Mouse (Mus musculus): ENCODE measurements around the gene Gpbp1l1. TPM values are rescaled to one million over a fixed set of nuclear protein-coding genes. Genes with fewer than 3 reads are reported as not detected.

Gene Gpbp1l1
- total RNA-seq (2012; rRNA removed) (31.3 and 34.2 TPM in 2 replicates), total RNA-seq (2014; rRNA removed) (39.1 and 60.2 TPM in 2 replicates), polyA plus RNA-seq (2012; ENCODE audit: insufficient read length, low read depth) (28.4 and 34.7 TPM in 2 replicates)

DNA sequence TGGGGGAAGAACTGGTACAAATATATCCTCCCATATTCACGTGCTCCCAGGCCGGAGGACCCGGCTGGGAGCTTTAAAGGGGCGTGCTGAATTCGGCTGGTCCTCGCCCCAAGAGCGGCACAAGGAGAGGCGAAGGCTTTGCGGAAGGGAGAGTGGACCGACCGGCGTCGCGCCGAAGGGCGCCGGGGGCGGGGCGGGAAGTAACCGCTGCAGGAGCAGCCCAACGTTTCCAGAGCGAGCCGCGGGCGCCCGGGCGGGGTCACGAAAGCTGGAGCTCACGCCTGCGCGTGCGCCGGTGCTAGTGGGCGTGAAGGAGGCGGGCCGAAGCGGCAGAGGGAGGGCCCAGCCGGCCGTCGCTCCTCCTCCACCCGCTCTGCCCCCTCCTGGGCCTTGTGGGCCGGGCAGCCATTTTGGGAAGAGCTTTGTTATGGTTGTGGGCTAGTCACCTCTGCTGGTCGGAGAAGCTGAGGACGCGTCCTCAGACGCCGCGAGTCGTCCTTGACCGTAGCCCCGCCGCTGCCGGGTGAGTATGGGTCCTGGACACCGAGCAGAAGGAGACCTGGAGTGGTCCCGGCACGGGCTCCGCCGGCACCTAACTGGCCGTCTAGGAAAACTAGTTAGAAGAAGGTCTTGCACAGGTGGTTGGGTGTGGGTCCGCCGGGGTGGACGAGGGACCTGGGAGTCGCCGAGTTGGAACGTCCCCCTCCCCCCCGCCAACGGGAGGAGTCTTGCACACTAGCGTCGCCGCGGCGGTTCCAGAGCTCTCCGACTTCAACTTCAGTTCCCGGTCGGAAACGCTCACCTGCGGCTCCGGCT is at the start of gene Gpbp1l1:
Gene Gpbp1l1 (plus strand): TSS at position 353 of the 816 bp plus-strand sequence.
- dilution Hi-C loops (cut with MboI; ENCODE audit: extremely low pct_ligation_motif_present, extremely low pct_unique_long_range_greater_than_20kb, low sequenced_read_pairs) = no loop called here
- H3K27ac ChIP-seq (ENCODE audit: insufficient read depth, low read depth) = peak within 1 kb of the TSS; percentile 84
- TF ChIP-seq SMC3 (IDR thresholded peaks at IDR 0.05; ENCODE audit: low read depth, low read length) (no peak), ELF1 (IDR thresholded peaks at IDR 0.05; ENCODE audit: low read depth, low read length) (peak; percentile 77), EP300 (IDR thresholded peaks at IDR 0.05; ENCODE audit: low read length) (no peak), NELFE (IDR thresholded peaks at IDR 0.05; ENCODE audit: low read depth, low read length) (peak; percentile 70), TCF12 (IDR thresholded peaks at IDR 0.05; ENCODE audit: low read depth, low read length) (peak; percentile 65; the same call in 1 of the 2 replicates), CHD1 (IDR thresholded peaks at IDR 0.05; ENCODE audit: low read depth, low read length) (peak; percentile 73; the same call in 1 of the 2 replicates), GABPA (IDR thresholded peaks at IDR 0.05; ENCODE audit: insufficient replicate concordance, low read depth, low read length) (no peak), ZKSCAN1 (IDR thresholded peaks at IDR 0.05; ENCODE audit: borderline replicate concordance, low read depth, low read length) (no peak), KAT2A (IDR thresholded peaks at IDR 0.05; ENCODE audit: insufficient replicate concordance, low read length) (no peak), MEF2A (IDR thresholded peaks at IDR 0.05; ENCODE audit: borderline replicate concordance, low read depth, low read length) (peak; percentile 31; the same call in 1 of the 2 replicates), USF2 (conservative IDR thresholded peaks at IDR 0.05; ENCODE audit: low read depth, low read length) (no peak), UBTF (IDR thresholded peaks at IDR 0.05; ENCODE audit: low read depth, low read length) (no peak; the same call in 1 of the 2 replicates), TBP (conservative IDR thresholded peaks at IDR 0.05; ENCODE audit: low read depth, low read length) (no peak), MXI1 (IDR thresholded peaks at IDR 0.05; ENCODE audit: low read depth, low read length) (peak; percentile 86), JUN (IDR thresholded peaks at IDR 0.05; ENCODE audit: insufficient read depth, low read depth, low read length) (no peak), CHD2 (IDR thresholded peaks at IDR 0.05; ENCODE audit: low read length) (0 out of 2 replicates have a peak, but pooled peaks have one; percentile 18), RCOR1 (conservative IDR thresholded peaks at IDR 0.05; ENCODE audit: low read depth, low read length) (no peak; the same call in 1 of the 2 replicates), ZNF384 (IDR thresholded peaks at IDR 0.05; ENCODE audit: low read depth, low read length) (no peak), MAZ (IDR thresholded peaks at IDR 0.05; ENCODE audit: low read depth, low read length) (peak; percentile 94), RAD21 (IDR thresholded peaks at IDR 0.05; ENCODE audit: low read depth, low read length) (no peak), PAX5 (IDR thresholded peaks at IDR 0.05; ENCODE audit: low read length) (no peak), POLR2AphosphoS2 (IDR thresholded peaks at IDR 0.05; ENCODE audit: low read depth, low read length) (peak; percentile 80), NRF1 (IDR thresholded peaks at IDR 0.05; ENCODE audit: low read depth, low read length) (peak; percentile 92), MYC (IDR thresholded peaks at IDR 0.05; ENCODE audit: low read depth, low read length) (peak; percentile 7; the same call in 1 of the 2 replicates), POLR2A (IDR thresholded peaks at IDR 0.05; ENCODE audit: low read depth, low read length) (peak; percentile 80), ZC3H11A (IDR thresholded peaks at IDR 0.05; ENCODE audit: low read depth, low read length) (no peak), E2F4 (IDR thresholded peaks at IDR 0.05; ENCODE audit: insufficient replicate concordance, low read depth, low read length) (0 out of 2 replicates have a peak, but pooled peaks have one; percentile 29), ZMIZ1 (IDR thresholded peaks at IDR 0.05; ENCODE audit: low read depth, low read length) (peak; percentile 77), ETS1 (conservative IDR thresholded peaks at IDR 0.05; ENCODE audit: low read depth, low read length) (no peak), CTCF (conservative IDR thresholded peaks at IDR 0.05 in 1 of 2, IDR thresholded peaks at IDR 0.05 in 1 of 2; ENCODE audit: low read depth in 2 of 2, low read length in 2 of 2) (no peak), JUND (conservative IDR thresholded peaks at IDR 0.05; ENCODE audit: low read depth, low read length) (no peak), MAX (IDR thresholded peaks at IDR 0.05; ENCODE audit: low read length) (peak; percentile 76; the same call in 1 of the 2 replicates), SIN3A (IDR thresholded peaks at IDR 0.05; ENCODE audit: low read length) (no peak; the same call in none of the 2 replicates), MAFK (IDR thresholded peaks at IDR 0.05; ENCODE audit: insufficient replicate concordance, low read length) (no peak), IRF4 (IDR thresholded peaks at IDR 0.05; ENCODE audit: low read depth, low read length) (peak; percentile 23), BHLHE40 (IDR thresholded peaks at IDR 0.05; ENCODE audit: low read depth, low read length) (peak; percentile 62; the same call in 1 of the 2 replicates), USF1 (IDR thresholded peaks at IDR 0.05; ENCODE audit: low read depth, low read length) (no peak)

More for the DNA sequence above, at the start of gene Gpbp1l1:
- peak within 1 kb of the TSS; percentile 90 for H3K9ac ChIP-seq (ENCODE audit: insufficient read depth, low read depth)
- H3K36me3 ChIP-seq (replicated peaks in 1 of 2; ENCODE audit: control insufficient read depth in 1 of 2, insufficient read depth in 1 of 2, low read length in 1 of 2) = peaks cover 10 to 27% of the 10 kb centered on the region in 2 experiments
- no peaks in the 10 kb centered on the region for H3K9me3 ChIP-seq (replicated peaks; ENCODE audit: low read length)
- in situ Hi-C loops (cut with MboI; ENCODE audit: low pct_ligation_motif_present, low pct_unique_long_range_greater_than_20kb, low sequenced_read_pairs) = no loop called here
- H3K4me3 ChIP-seq (replicated peaks in 1 of 3; ENCODE audit: low read depth in 2 of 3, low read length in 2 of 3, poor library complexity in 1 of 3) = peak within 1 kb of the TSS; percentile 82 to 99 (median 93)
- DNase-seq (ENCODE audit: extremely low read depth) = peak; percentile 91
- H3K4me1 ChIP-seq (ENCODE audit: control insufficient read depth in 1 of 2, insufficient read depth in 2 of 2) = peaks cover 0 to 18% of the 10 kb centered on the region in 2 experiments; a peak in 2 of 4 replicates
- peaks cover 46% of the 10 kb centered on the region for H3K79me2 ChIP-seq (replicated peaks; ENCODE audit: control insufficient read depth, extremely low read depth, insufficient read depth, poor library complexity, severe bottlenecking)
- no peaks in the 10 kb centered on the region for H3K27me3 ChIP-seq (replicated peaks)
- peak within 1 kb of the TSS; percentile 96 for H3K4me2 ChIP-seq (ENCODE audit: insufficient read depth, low read depth, poor library complexity, severe bottlenecking)

All from CH12.LX (cell line).